Mouse (Mus musculus) B cell, adult 62 days (primary cell): Measurements from ENCODE around the gene Gm6164. TPM values are rescaled to one million over a fixed set of nuclear protein-coding genes. Genes with fewer than 3 reads are reported as not detected.

Experiments used
- total RNA-seq: library from RNA; stranded (reverse); gene quantifications from 4 replicates; pipeline ENCODE4 v1.2.4, GENCODE M21; 2023

The Gm6164 gene
- not detected in 4 replicates for total RNA-seq

DNA sequence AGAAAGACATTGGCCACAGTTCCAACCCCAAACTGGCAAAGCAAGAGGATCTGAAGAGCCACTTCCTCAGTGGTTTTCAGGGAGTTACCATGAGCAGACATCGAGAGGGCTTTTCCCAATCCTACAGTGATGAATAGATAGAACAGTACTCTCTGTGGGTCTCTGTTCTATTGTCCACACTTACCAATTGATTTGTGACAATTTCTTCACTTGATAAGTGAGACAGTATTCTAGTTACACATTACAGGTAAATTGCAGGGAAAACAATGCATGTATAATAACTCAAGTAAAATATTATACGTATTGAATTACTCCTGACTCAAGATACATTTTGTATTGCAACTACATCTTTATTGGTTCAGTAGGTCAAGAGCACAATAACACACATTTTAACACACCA, at the start of gene Gm6164:
Gene Gm6164, minus strand, starts transcription at position 101 of the 400 bp plus-strand sequence.

DNA sequence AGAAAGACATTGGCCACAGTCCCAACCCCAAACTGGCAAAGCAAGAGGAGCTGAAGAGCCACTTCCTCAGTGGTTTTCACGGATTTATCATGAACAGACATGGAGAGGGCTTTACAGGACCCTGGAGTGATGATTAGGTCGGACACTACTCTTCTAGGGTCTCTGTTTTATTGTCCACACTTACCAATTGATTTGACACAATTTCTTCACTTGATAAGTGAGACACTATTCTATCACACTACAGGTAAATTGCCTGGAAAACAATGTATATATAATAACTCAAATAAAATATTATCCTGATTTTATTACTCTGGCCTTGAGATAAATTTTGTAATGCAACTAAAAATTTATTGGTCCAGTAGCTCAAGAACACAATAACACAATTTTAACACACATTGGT, 28.3 kb upstream of the Gm6164 start, which contains the start of gene Gm4498:
Gene Gm4498, minus strand, starts transcription at position 101 of the 400 bp plus-strand sequence.

DNA sequence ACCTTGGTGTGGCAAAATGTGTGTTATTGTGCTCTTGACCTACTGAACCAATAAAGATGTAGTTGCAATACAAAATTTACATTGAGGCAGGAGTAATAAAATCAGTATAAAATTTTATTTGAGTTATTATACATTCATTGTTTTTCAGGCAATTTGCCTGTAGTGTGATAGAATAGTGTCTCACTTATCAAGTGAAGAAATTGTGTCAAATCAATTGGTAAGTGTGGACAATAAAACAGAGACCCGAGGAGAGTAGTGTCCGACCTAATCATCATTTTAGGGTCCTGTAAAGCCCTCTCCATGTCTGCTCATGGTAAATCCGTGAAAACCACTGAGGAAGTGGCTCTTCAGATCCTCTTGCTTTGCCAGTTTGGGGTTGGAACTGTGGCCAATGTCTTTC, 12.0 kb downstream of the Gm6164 start, which contains the start of gene Vmn1r95:
Gene Vmn1r95, plus strand, starts transcription at position 301 of the 400 bp plus-strand sequence.

DNA sequence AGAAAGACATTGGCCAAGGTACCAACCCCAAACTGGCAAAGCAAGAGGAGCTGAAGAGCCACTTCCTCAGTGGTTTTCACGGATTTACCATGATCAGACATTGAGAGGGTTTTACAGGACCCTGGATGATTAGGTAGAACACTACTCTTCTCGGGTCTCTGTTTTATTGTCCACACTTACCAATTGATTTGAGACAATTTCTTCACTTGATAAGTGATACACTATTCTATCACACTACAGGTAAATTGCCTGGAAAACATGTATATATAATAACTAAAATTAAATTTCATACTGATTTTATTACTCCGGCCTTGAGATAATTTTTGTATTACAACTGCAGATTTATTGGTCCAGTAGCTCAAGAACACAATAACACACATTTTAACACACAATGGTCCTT, 37.1 kb downstream of the Gm6164 start, which contains the start of gene Vmn1r94:
Gene Vmn1r94, minus strand, starts transcription at position 101 of the 400 bp plus-strand sequence.

Other genes with a start within 250 kb of the Gm6164 start
- gene Ceacam20, start 240.2 kb downstream of the Gm6164 start, total RNA-seq: not detected in 4 replicates
- not detected in 4 replicates for gene Nlrp9b, start 214.1 kb downstream of the Gm6164 start, total RNA-seq
- gene Vmn1r91, start 105.9 kb downstream of the Gm6164 start, total RNA-seq: not detected in 4 replicates
- gene Gm16442, start 83.0 kb downstream of the Gm6164 start, total RNA-seq: not detected in 4 replicates
- gene Vmn1r93, start 66.5 kb downstream of the Gm6164 start, total RNA-seq: not detected in 4 replicates
- not detected in 4 replicates for gene Vmn1r94, start 37.2 kb downstream of the Gm6164 start, total RNA-seq
- gene Vmn1r95, start 11.9 kb downstream of the Gm6164 start, total RNA-seq: not detected in 4 replicates
- gene Gm4498, start 28.2 kb upstream of the Gm6164 start, total RNA-seq: not detected in 4 replicates
- not detected in 4 replicates for gene Gm5890, start 57.2 kb upstream of the Gm6164 start, total RNA-seq
- gene Gm4133, start 128.5 kb upstream of the Gm6164 start, total RNA-seq: not detected in 4 replicates
- gene Gm5728, start 169.8 kb upstream of the Gm6164 start, total RNA-seq: not detected in 4 replicates
- gene Vmn1r100, start 212.3 kb upstream of the Gm6164 start, total RNA-seq: not detected in 4 replicates
- gene Vmn1r101, start 237.0 kb upstream of the Gm6164 start, total RNA-seq: not detected in 4 replicates